Mouse (Mus musculus) T-helper 17 cell (primary cell): ENCODE results near the gene Runx2.

Source experiments
- in situ Hi-C, 2 experiments: fragments of 300-600 bp; cut with MboI, MseI; formaldehyde crosslinking; loops; 1 replicate in 1 of 2; 2 replicates in 1 of 2; pipeline ENCODE4 v1.15.1; 2025; ENCODE audit warnings: high pct_unique_total_duplicates in 2 of 2

Runx2 gene

GRCm38 (mm10) chr17:44768522-44768921 is 46.1 kb downstream of the Runx2 start:
- in situ Hi-C loops, result loop anchor here in 1 of 2 experiments (10.0 kb wide), 1 partner anchor 304 kb away; no protein-coding TSS in a partner anchor

- in situ Hi-C loops, result loop anchor here in 1 of 2 experiments (10.0 kb wide), 1 partner anchor 303 kb away; no protein-coding TSS in a partner anchor
These were observed 47.2 kb downstream of the Runx2 start for GRCm38 (mm10) chr17:44767375-44767774.

- in situ Hi-C loops, result loop anchor here in 1 of 2 experiments (10.0 kb wide), 1 partner anchor 302 kb away; no protein-coding TSS in a partner anchor
These were observed 47.6 kb downstream of the Runx2 start for GRCm38 (mm10) chr17:44766975-44767374.

- in situ Hi-C loops, result loop anchor here in 1 of 2 experiments (10.0 kb wide), 1 partner anchor 302 kb away; no protein-coding TSS in a partner anchor
These were observed 48.3 kb downstream of the Runx2 start for GRCm38 (mm10) chr17:44766318-44766717.

GRCm38 (mm10) chr17:44745378-44745777 is 69.2 kb downstream of the Runx2 start:
- in situ Hi-C loops, result loop anchor here (5.0 to 10.0 kb wide), 3 partner anchors 82 to 489 kb away; no protein-coding TSS in a partner anchor

- in situ Hi-C loops, result loop anchor here in 1 of 2 experiments (5.0 to 10.0 kb wide), 2 partner anchors 299 to 491 kb away; no protein-coding TSS in a partner anchor
These were observed 70.8 kb downstream of the Runx2 start for GRCm38 (mm10) chr17:44743780-44744179.

- in situ Hi-C loops, result loop anchor here in 1 of 2 experiments (5.0 to 10.0 kb wide), 2 partner anchors 300 to 493 kb away; no protein-coding TSS in a partner anchor
These were observed 72.4 kb downstream of the Runx2 start for GRCm38 (mm10) chr17:44742246-44742645.

- in situ Hi-C loops, result loop anchor here in 1 of 2 experiments (5.0 kb wide), 1 partner anchor 286 kb away; no protein-coding TSS in a partner anchor
These were observed 76.4 kb downstream of the Runx2 start for GRCm38 (mm10) chr17:44738121-44738637.

- in situ Hi-C loops, result loop anchor here in 1 of 2 experiments (5.0 kb wide), 1 partner anchor 285 kb away; no protein-coding TSS in a partner anchor
These were observed 77.1 kb downstream of the Runx2 start for GRCm38 (mm10) chr17:44737275-44738120.

GRCm38 (mm10) chr17:44735991-44736561 is 78.5 kb downstream of the Runx2 start:
- in situ Hi-C loops, result loop anchor here in 1 of 2 experiments (5.0 kb wide), 1 partner anchor 284 kb away; no protein-coding TSS in a partner anchor

GRCm38 (mm10) chr17:44735223-44735990 is 79.2 kb downstream of the Runx2 start:
- in situ Hi-C loops, result loop anchor here in 1 of 2 experiments (5.0 kb wide), 1 partner anchor 283 kb away; no protein-coding TSS in a partner anchor

- in situ Hi-C loops, result loop anchor here in 1 of 2 experiments (5.0 kb wide), 1 partner anchor 282 kb away; no protein-coding TSS in a partner anchor
These were observed 79.9 kb downstream of the Runx2 start for GRCm38 (mm10) chr17:44734501-44735222.

- in situ Hi-C loops, result no loop called here
These were observed 80.9 kb downstream of the Runx2 start for GRCm38 (mm10) chr17:44733544-44734310.

GRCm38 (mm10) chr17:44728464-44728863 is 86.1 kb downstream of the Runx2 start:
- in situ Hi-C loops, result no loop called here

GRCm38 (mm10) chr17:44727675-44728074 is 86.9 kb downstream of the Runx2 start:
- in situ Hi-C loops, result no loop called here

GRCm38 (mm10) chr17:44724805-44725480 is 89.7 kb downstream of the Runx2 start:
- in situ Hi-C loops, result no loop called here

- in situ Hi-C loops, result no loop called here
These were observed 90.3 kb downstream of the Runx2 start for GRCm38 (mm10) chr17:44724255-44724654.

GRCm38 (mm10) chr17:44722103-44722792 is 92.3 kb downstream of the Runx2 start:
- in situ Hi-C loops, result no loop called here
